In genomic region chr9:54069204-54069603, GRCm38 (mm10) we compare ENCODE assay signal across 8 mouse cellular contexts. TPM values are rescaled to one million over a fixed set of nuclear protein-coding genes. Genes with fewer than 3 reads are reported as not detected.
DNase-seq lines count a peak whose midpoint lies in the region; ATAC-seq and TF ChIP-seq lines count a peak whose summit lies in the region.

No protein-coding gene starts in this region.

- no peak overlapping the region for H3K27ac ChIP-seq in heart, embryonic 12.5 days (ENCODE audit: poor library complexity, severe bottlenecking)
- no peak overlapping the region for H3K27ac ChIP-seq in bone marrow, adult 2 months (ENCODE audit: control insufficient read depth, insufficient read depth, low read depth, low read length, poor library complexity)
- no peak overlapping the region for H3K27ac ChIP-seq in hindbrain, embryonic 13.5 days

- peak overlapping the region; percentile 69; the same call in 1 of the 2 replicates for H3K9ac ChIP-seq in heart, embryonic 12.5 days
- 0 out of 2 replicates have a peak overlapping the region, but pooled peaks have one; percentile 70 for H3K9ac ChIP-seq in hindbrain, embryonic 13.5 days

- 53% methylated on average over 5 of the region's 5 CpGs for WGBS in heart, embryonic 12.5 days
- WGBS in bone marrow, adult 2 months: 28% methylated on average over 5 of the region's 5 CpGs
- WGBS in hindbrain, embryonic 13.5 days: 54% methylated on average over 5 of the region's 5 CpGs

- peaks cover 29% of the 10 kb centered on the region for H3K27me3 ChIP-seq in heart, embryonic 12.5 days (replicated peaks)
- peaks cover 49% of the 10 kb centered on the region for H3K27me3 ChIP-seq in hindbrain, embryonic 13.5 days
- peaks cover 46% of the 10 kb centered on the region for H3K27me3 ChIP-seq in megakaryocyte, embryonic 14.5 days (replicated peaks)

- no peaks in the 10 kb centered on the region for H3K9me3 ChIP-seq in heart, embryonic 12.5 days (replicated peaks)
- no peaks in the 10 kb centered on the region for H3K9me3 ChIP-seq in hindbrain, embryonic 13.5 days
- H3K9me3 ChIP-seq in megakaryocyte, embryonic 14.5 days: 0 out of 2 replicates have a peak, but pooled peaks cover 4% of the 10 kb centered on the region

- peak overlapping the region; percentile 100 for H3K4me2 ChIP-seq in heart, embryonic 12.5 days
- H3K4me2 ChIP-seq in hindbrain, embryonic 13.5 days: peak overlapping the region; percentile 99

- H3K4me3 ChIP-seq in heart, embryonic 12.5 days: peak overlapping the region; percentile 64
- H3K4me3 ChIP-seq in bone marrow, adult 2 months (replicated peaks; ENCODE audit: control insufficient read depth, low read depth, low read length): peak overlapping the region; percentile 13
- H3K4me3 ChIP-seq in hindbrain, embryonic 13.5 days: peak overlapping the region; percentile 48
- H3K4me3 ChIP-seq in megakaryocyte, embryonic 14.5 days (replicated peaks): peak overlapping the region; percentile 84

- no peak for DNase-seq in heart, adult 11 months
- DNase-seq in right cerebral cortex, adult 18-20 months: no peak
- no peak for DNase-seq in natural killer cell, adult 2 months (ENCODE audit: low spot score in 2 of 2)
- DNase-seq in frontal cortex, postnatal 25 days (ENCODE audit: low spot score in 2 of 2): no peak

- no peak for TF ChIP-seq POLR2A in bone marrow, adult 2 months (IDR thresholded peaks at IDR 0.05; ENCODE audit: borderline replicate concordance, control insufficient read depth, low read depth, low read length)

- peaks cover 13% of the 10 kb centered on the region for H3K4me1 ChIP-seq in heart, embryonic 12.5 days (replicated peaks)
- H3K4me1 ChIP-seq in bone marrow, adult 2 months (ENCODE audit: control insufficient read depth, insufficient read depth, low read length): no peaks in the 10 kb centered on the region
- peaks cover 27% of the 10 kb centered on the region for H3K4me1 ChIP-seq in hindbrain, embryonic 13.5 days (replicated peaks)
- peaks cover 16% of the 10 kb centered on the region for H3K4me1 ChIP-seq in megakaryocyte, embryonic 14.5 days

- H3K36me3 ChIP-seq in heart, embryonic 12.5 days: no peaks in the 10 kb centered on the region
- H3K36me3 ChIP-seq in hindbrain, embryonic 13.5 days: no peaks in the 10 kb centered on the region
- H3K36me3 ChIP-seq in megakaryocyte, embryonic 14.5 days (replicated peaks; ENCODE audit: low read length): no peaks in the 10 kb centered on the region

- TF ChIP-seq CTCF in bone marrow, adult 2 months (IDR thresholded peaks at IDR 0.05; ENCODE audit: control insufficient read depth, insufficient read depth, low read length): no peak

- no peak for ATAC-seq in heart, embryonic 12.5 days (ENCODE audit: insufficient number of reproducible peaks, low FRiP score)
- no peak for ATAC-seq in hindbrain, embryonic 13.5 days (ENCODE audit: low FRiP score)

RNA-seq across cellular contexts. Expression of gene Tnfaip8l3, which starts 1.0 kb away (rescaled TPM):
- 0.13 TPM in 1 of 2 replicates, not detected in the other for polyA plus RNA-seq in heart, embryonic 12.5 days (2016; fragmentation: Nextera tagmentation; extraction: Ambion mirVana)
- not detected in 2 replicates for polyA plus RNA-seq in bone marrow, adult 2 months (2011; ENCODE audit: insufficient read depth, insufficient read length, low replicate concordance, missing spikeins)
- 0.43 and 0.58 TPM in 2 replicates for polyA plus RNA-seq in hindbrain, embryonic 13.5 days (2015; fragmentation: Nextera tagmentation; extraction: Ambion mirVana)
- not detected in 2 replicates for polyA plus RNA-seq in megakaryocyte, embryonic 14.5 days (2012; ENCODE audit: insufficient read depth, low replicate concordance)

Comparison
In these comparisons a context has a peak if more than half of its experiments do, and no peak if none do; other contexts are left out.
1. H3K4me3 ChIP-seq: peak in every context shown above with its lines; median percentile 84 in megakaryocyte, embryonic 14.5 days; 64 in heart, embryonic 12.5 days; 48 in hindbrain, embryonic 13.5 days; 13 in bone marrow, adult 2 months.